Mouse (Mus musculus): ENCODE data around the gene Grin1.

Grin1 gene

GRCm38 (mm10) chr2:25318971-25319773 is at the start of gene Grin1:
Grin1 (minus strand) TSS chr2:25319187.
- DNase-seq: peak; percentile 16 to 21

GRCm38 (mm10) chr2:25365091-25365761 is 46.2 kb upstream of the Grin1 start, which contains the start of gene Uap1l1:
Uap1l1 (minus strand) TSS chr2:25365682.
- DNase-seq: peak; percentile 88 to 90

- DNase-seq: no peak
Measured at GRCm38 (mm10) chr2:25364761-25365090, 45.7 kb upstream of the Grin1 start.

GRCm38 (mm10) chr2:25364313-25364712 is 45.3 kb upstream of the Grin1 start:
- no peak for DNase-seq

GRCm38 (mm10) chr2:25363478-25364178 is 44.6 kb upstream of the Grin1 start:
- DNase-seq: peak; percentile 69 to 76

GRCm38 (mm10) chr2:25359848-25360247 is 40.9 kb upstream of the Grin1 start:
- DNase-seq: no peak

GRCm38 (mm10) chr2:25356208-25357079 is 37.5 kb upstream of the Grin1 start, which contains the start of gene Dpp7:
Dpp7 (minus strand) TSS chr2:25356359.
- peak; percentile 83 to 86 for DNase-seq

GRCm38 (mm10) chr2:25355419-25356066 is 36.6 kb upstream of the Grin1 start:
- DNase-seq: no peak

- DNase-seq: no peak
Measured at GRCm38 (mm10) chr2:25354211-25354610, 35.2 kb upstream of the Grin1 start.

GRCm38 (mm10) chr2:25350701-25351100 is 31.7 kb upstream of the Grin1 start:
- DNase-seq: no peak

- no peak for DNase-seq
Measured at GRCm38 (mm10) chr2:25349499-25349898, 30.5 kb upstream of the Grin1 start.

GRCm38 (mm10) chr2:25348162-25348561 is 29.2 kb upstream of the Grin1 start:
- DNase-seq: peak; percentile 41 to 51

- DNase-seq: peak; percentile 43 to 55
Measured at GRCm38 (mm10) chr2:25338303-25338702, 19.3 kb upstream of the Grin1 start.

- no peak for DNase-seq
Measured at GRCm38 (mm10) chr2:25333569-25333968, 14.6 kb upstream of the Grin1 start.

GRCm38 (mm10) chr2:25332286-25333160 is 13.5 kb upstream of the Grin1 start, which contains the start of gene Man1b1:
Man1b1 (plus strand) TSS chr2:25332338.
- DNase-seq: peak; percentile 99

- no peak for DNase-seq
Measured at GRCm38 (mm10) chr2:25331470-25331869, 12.5 kb upstream of the Grin1 start.

GRCm38 (mm10) chr2:25328440-25328839 is 9.5 kb upstream of the Grin1 start:
- DNase-seq: peak in 1 of 2 experiments; percentile 26

GRCm38 (mm10) chr2:25326036-25326435 is 7.0 kb upstream of the Grin1 start:
- DNase-seq: no peak

- no peak for DNase-seq
Measured at GRCm38 (mm10) chr2:25320084-25320483, 1.1 kb upstream of the Grin1 start.

GRCm38 (mm10) chr2:25318119-25318966 is 644 bp downstream of the Grin1 start:
- DNase-seq: no peak

All from lung, adult 18-20 months (tissue).